In genomic region chr8:83426949-83427348, GRCm38 (mm10) we compare ENCODE assay signal across 23 mouse cellular contexts. TPM values are rescaled to one million over a fixed set of nuclear protein-coding genes. Genes with fewer than 3 reads are reported as not detected.
DNase-seq lines count a peak whose midpoint lies in the region; ATAC-seq and TF ChIP-seq lines count a peak whose summit lies in the region.
"Had no signal": no experiment of that assay in that cellular context is flagged by ENCODE, and none has a peak within 500 bp of the region (broad histone marks: within the 10 kb centered on the region; RNA-seq: fewer than 3 reads in every experiment).

No protein-coding gene starts in this region.

- 67% methylated on average over 7 of the region's 7 CpGs for WGBS in kidney, adult 2 months
- WGBS in liver, embryonic 15.5 days (ENCODE audit: insufficient replicate concordance), result 26% methylated on average over 7 of the region's 7 CpGs

- H3K27me3 ChIP-seq in kidney, adult 2 months (replicated peaks; ENCODE audit: control insufficient read depth, insufficient read depth, low read length), result no peaks in the 10 kb centered on the region
- H3K27me3 ChIP-seq in MEL (ENCODE audit: control insufficient read depth in 1 of 2, insufficient read depth in 2 of 2, low read length in 2 of 2), result no peaks in the 10 kb centered on the region
- H3K27me3 ChIP-seq in liver, embryonic 15.5 days, result no peaks in the 10 kb centered on the region
- H3K27me3 ChIP-seq: forebrain, embryonic 12.5 days; Patski had no signal

- TF ChIP-seq RAD21 in MEL (IDR thresholded peaks at IDR 0.05; ENCODE audit: low read depth, low read length), result no peak

- peak; percentile 12 for DNase-seq in kidney, adult 2 months
- DNase-seq in kidney, postnatal 25 days, result no peak
- peak; percentile 54 for DNase-seq in MEL (ENCODE audit: low read depth, low spot score)
- peak; percentile 27 for DNase-seq in lung, postnatal 36 days
- DNase-seq in kidney, adult 9 months, result no peak
- DNase-seq in ovary, postnatal 10 days (ENCODE audit: low spot score), result no peak
- DNase-seq: adrenal gland, adult 8-10 months; cerebellum, adult 11-12 months; cerebellum, postnatal 14 days; gastrocnemius, postnatal 25 days; heart, postnatal 4 days; kidney, adult 18-20 months; kidney, postnatal 10 days; right cerebral cortex, adult 18-20 months; right cerebral cortex, postnatal 4 days had no signal

- no peak overlapping the region for H3K4me3 ChIP-seq in kidney, adult 2 months (ENCODE audit: insufficient read depth, low read depth, low read length)
- H3K4me3 ChIP-seq in MEL (ENCODE audit: control insufficient read depth in 1 of 2, insufficient read depth in 1 of 2, low read depth in 2 of 2, low read length in 2 of 2), result peak overlapping the region; percentile 22 to 50
- no peak overlapping the region for H3K4me3 ChIP-seq in liver, embryonic 15.5 days (replicated peaks)
- H3K4me3 ChIP-seq: forebrain, embryonic 12.5 days had no signal

- H3K4me1 ChIP-seq in kidney, adult 2 months (ENCODE audit: control insufficient read depth, insufficient read depth, low read length), result no peaks in the 10 kb centered on the region
- peaks cover 16 to 31% of the 10 kb centered on the region in 2 experiments for H3K4me1 ChIP-seq in MEL (ENCODE audit: control insufficient read depth in 1 of 2, insufficient read depth in 2 of 2, low read length in 2 of 2)
- H3K4me1 ChIP-seq in liver, embryonic 15.5 days (replicated peaks), result peaks cover 70% of the 10 kb centered on the region

- TF ChIP-seq POLR2A in kidney, adult 2 months (IDR thresholded peaks at IDR 0.05; ENCODE audit: low read depth, low read length), result no peak
- TF ChIP-seq POLR2A in MEL (IDR thresholded peaks at IDR 0.05; ENCODE audit: control insufficient read depth in 1 of 2, insufficient read depth in 1 of 2, low read depth in 1 of 2, low read length in 2 of 2, poor library complexity in 1 of 2), result no peak

- no peaks in the 10 kb centered on the region for H3K79me2 ChIP-seq in MEL (ENCODE audit: control insufficient read depth, insufficient read depth, low read length, poor library complexity)

- no peaks in the 10 kb centered on the region for H3K36me3 ChIP-seq in kidney, adult 2 months (ENCODE audit: control insufficient read depth, insufficient read depth, low read length)
- H3K36me3 ChIP-seq in MEL (ENCODE audit: control insufficient read depth in 1 of 2, insufficient read depth in 2 of 2, low read length in 2 of 2), result peaks cover 0 to 20% of the 10 kb centered on the region in 2 experiments; a peak in 2 of 4 replicates
- no peaks in the 10 kb centered on the region for H3K36me3 ChIP-seq in liver, embryonic 15.5 days (replicated peaks)
- H3K36me3 ChIP-seq: forebrain, embryonic 12.5 days had no signal

- ATAC-seq in liver, embryonic 15.5 days (ENCODE audit: insufficient read depth), result no peak
- ATAC-seq: CD4-positive, CD25-positive, alpha-beta regulatory T cell, adult 4 months; inflammation-experienced regulatory T-cells, adult 6 months; Patski had no signal

- peak overlapping the region; percentile 3 for H3K9ac ChIP-seq in MEL (ENCODE audit: control insufficient read depth, low read depth, low read length, poor library complexity, severe bottlenecking)
- H3K9ac ChIP-seq in liver, embryonic 15.5 days, result 0 out of 2 replicates have a peak overlapping the region, but pooled peaks have one; percentile 6
- H3K9ac ChIP-seq: forebrain, embryonic 12.5 days; hindbrain, embryonic 14.5 days had no signal

- H3K9me3 ChIP-seq in MEL (replicated peaks; ENCODE audit: insufficient read depth, low read length), result no peaks in the 10 kb centered on the region
- H3K9me3 ChIP-seq in liver, embryonic 15.5 days (replicated peaks), result no peaks in the 10 kb centered on the region
- H3K9me3 ChIP-seq: forebrain, embryonic 12.5 days had no signal

- no peak for TF ChIP-seq EP300 in MEL (IDR thresholded peaks at IDR 0.05; ENCODE audit: low read depth in 1 of 2, low read length in 2 of 2)

- TF ChIP-seq CTCF in kidney, adult 2 months (conservative IDR thresholded peaks at IDR 0.05; ENCODE audit: insufficient read depth, insufficient read length, low read depth, low read length), result no peak
- TF ChIP-seq CTCF in MEL (IDR thresholded peaks at IDR 0.05 in 2 of 3, conservative IDR thresholded peaks at IDR 0.05 in 1 of 3; ENCODE audit: control insufficient read depth in 1 of 3, insufficient read depth in 1 of 3, low read depth in 2 of 3, low read length in 3 of 3, poor library complexity in 1 of 3, severe bottlenecking in 1 of 3), result no peak

- H3K4me2 ChIP-seq in liver, embryonic 15.5 days, result peak overlapping the region; percentile 23
- H3K4me2 ChIP-seq: forebrain, embryonic 12.5 days; hindbrain, embryonic 14.5 days; midbrain, embryonic 11.5 days had no signal

- H3K27ac ChIP-seq in kidney, adult 2 months (ENCODE audit: insufficient read depth, low read depth, low read length), result no peak overlapping the region
- no peak overlapping the region for H3K27ac ChIP-seq in MEL (ENCODE audit: control insufficient read depth, low read depth, low read length)
- H3K27ac ChIP-seq in liver, embryonic 15.5 days (replicated peaks), result peak overlapping the region; percentile 74
- H3K27ac ChIP-seq: forebrain, embryonic 12.5 days; hindbrain, embryonic 14.5 days had no signal

TF ChIP-seq in MEL, 35 proteins besides CTCF, POLR2A, EP300 and RAD21:
- no peak for TF ChIP-seq KAT2A (conservative IDR thresholded peaks at IDR 0.05; ENCODE audit: low read depth, low read length)
- no peak for TF ChIP-seq TAL1 (IDR thresholded peaks at IDR 0.05; ENCODE audit: low read length)
- TF ChIP-seq E2F4 (IDR thresholded peaks at IDR 0.05; ENCODE audit: borderline replicate concordance, low read depth, low read length), result no peak
- TF ChIP-seq MAX (IDR thresholded peaks at IDR 0.05; ENCODE audit: low read length), result no peak
- TF ChIP-seq HCFC1 (IDR thresholded peaks at IDR 0.05; ENCODE audit: low read depth, low read length), result no peak
- no peak for TF ChIP-seq ZMIZ1 (IDR thresholded peaks at IDR 0.05; ENCODE audit: low read depth, low read length)
- no peak for TF ChIP-seq JUND (IDR thresholded peaks at IDR 0.05; ENCODE audit: low read depth, low read length)
- no peak for TF ChIP-seq ZKSCAN1 (IDR thresholded peaks at IDR 0.05; ENCODE audit: low read depth, low read length)
- TF ChIP-seq SIN3A (IDR thresholded peaks at IDR 0.05; ENCODE audit: low read length), result no peak
- TF ChIP-seq MEF2A (IDR thresholded peaks at IDR 0.05; ENCODE audit: extremely low read depth, insufficient replicate concordance, low read depth, low read length, poor library complexity, severe bottlenecking), result no peak
- TF ChIP-seq POLR2AphosphoS2 (IDR thresholded peaks at IDR 0.05; ENCODE audit: low read length), result no peak
- no peak for TF ChIP-seq UBTF (IDR thresholded peaks at IDR 0.05; ENCODE audit: borderline replicate concordance, insufficient read depth, low read depth, low read length)
- no peak for TF ChIP-seq MAFK (IDR thresholded peaks at IDR 0.05; ENCODE audit: borderline replicate concordance, low read depth, low read length)
- TF ChIP-seq CHD2 (IDR thresholded peaks at IDR 0.05; ENCODE audit: low read length), result no peak
- no peak for TF ChIP-seq MYC (IDR thresholded peaks at IDR 0.05; ENCODE audit: low read depth, low read length)
- no peak for TF ChIP-seq ZC3H11A (IDR thresholded peaks at IDR 0.05; ENCODE audit: low read depth, low read length)
- no peak for TF ChIP-seq RCOR1 (IDR thresholded peaks at IDR 0.05; ENCODE audit: low read depth, low read length)
- TF ChIP-seq POLR2AphosphoS5 (IDR thresholded peaks at IDR 0.05; ENCODE audit: borderline replicate concordance, low read depth, low read length), result no peak

RNA-seq across cellular contexts. Expression of gene Scoc, which starts 31.2 kb away (rescaled TPM):
- 15.9 and 24.5 TPM in 2 replicates for polyA plus RNA-seq in kidney, adult 2 months (2012; rRNA removed)
- 24.4 and 29.5 TPM in 2 replicates for total RNA-seq in MEL (2012; rRNA removed)
- 10 to 100 TPM in 1 of 2 experiments, not detected in 1; 14.7 TPM for polyA plus RNA-seq in MEL (2012; ENCODE audit: insufficient read depth in 1 of 2, insufficient read length in 2 of 2, low read depth in 1 of 2, low replicate concordance in 2 of 2, missing spikeins in 1 of 2)
- 45.8 and 53.8 TPM in 2 replicates for polyA plus RNA-seq in liver, embryonic 15.5 days (2015; fragmentation: Nextera tagmentation; extraction: Ambion mirVana)

RNA-seq across cellular contexts. Expression of gene Clgn, which starts 37.3 kb away (rescaled TPM):
- polyA plus RNA-seq in kidney, adult 2 months (2012; rRNA removed), result 0.03 and 0.06 TPM in 2 replicates
- 0.04 TPM in 1 of 2 replicates, not detected in the other for total RNA-seq in MEL (2012; rRNA removed)
- under 1 TPM in 1 of 2 experiments, not detected in 1; 0.06 TPM for polyA plus RNA-seq in MEL (2012; ENCODE audit: insufficient read depth in 1 of 2, insufficient read length in 2 of 2, low read depth in 1 of 2, low replicate concordance in 2 of 2, missing spikeins in 1 of 2)
- polyA plus RNA-seq in liver, embryonic 15.5 days (2015; fragmentation: Nextera tagmentation; extraction: Ambion mirVana), result 0.22 and 0.28 TPM in 2 replicates
- total RNA-seq: gastrocnemius, postnatal 25 days; heart, adult 8-10 months; heart, postnatal 4 days had no signal
- polyA plus RNA-seq: CD4-positive, CD25-positive, alpha-beta regulatory T cell, adult 4 months; Patski had no signal

Comparison
In these comparisons a context has a peak if more than half of its experiments do, and no peak if none do; other contexts are left out.
1. DNase-seq: peak in kidney, adult 2 months (single experiment), MEL (single experiment) and lung, postnatal 36 days (single experiment); none in kidney, postnatal 25 days (0 of 2), kidney, adult 9 months (single experiment) and ovary, postnatal 10 days (single experiment).
2. H3K4me3 ChIP-seq: peak in MEL (2 of 2); none in kidney, adult 2 months (single experiment) and liver, embryonic 15.5 days (single experiment).